Mouse (Mus musculus) lung, postnatal 0 days (tissue): ENCODE measurements around the gene Bscl2.

ENCODE experiments used
- CTCF ChIP-seq: IDR thresholded peaks from 2 replicates; pipeline ENCODE4 v1.5.1; 2016; ENCODE audit warnings: antibody characterized with exemption, mild to moderate bottlenecking
- EP300 ChIP-seq: IDR thresholded peaks from 2 replicates; pipeline ENCODE4 v1.6.1; 2016; ENCODE audit warnings: antibody characterized with exemption, mild to moderate bottlenecking, control low read depth

- TF ChIP-seq CTCF (no peak), EP300 (no peak)
These were observed 16.1 kb upstream of the Bscl2 start for GRCm38 (mm10) chr19:8821146-8821545.
